Mouse (Mus musculus) neural tube, embryonic 15.5 days (tissue): ENCODE data around the gene Sult2a4. TPM values are rescaled to one million over a fixed set of nuclear protein-coding genes. Genes with fewer than 3 reads are reported as not detected.
"Not testable (repeated sequence)": the region's sequence is repeated elsewhere in the genome, so short reads cannot be mapped to it uniquely, and the experiment has no call there.

ENCODE experiments used
- ATAC-seq: fragments of 200-750 bp; cut with Nextera tagmentation; 2 replicates; pipeline ENCODE4 v1.8.0; 2017; ENCODE audit warnings: mild to moderate bottlenecking, moderate TSS enrichment, moderate library complexity; ENCODE audit not compliant: low FRiP score
- H3K27ac ChIP-seq: fragments of 300-500 bp; sonication (generic); replicated peaks from 2 replicates; pipeline ENCODE4 v1.5.1; 2015; ENCODE audit warnings: mild to moderate bottlenecking, inconsistent platforms
- H3K27me3 ChIP-seq: fragments of 300-500 bp; sonication (generic); replicated peaks from 2 replicates; pipeline ENCODE4 v1.6.1; 2015; ENCODE audit warnings: inconsistent platforms
- H3K36me3 ChIP-seq: fragments of 300-500 bp; sonication (generic); 2 replicates; pipeline ENCODE4 v1.6.1; 2015; ENCODE audit warnings: inconsistent platforms
- H3K4me1 ChIP-seq: fragments of 300-500 bp; sonication (generic); 2 replicates; pipeline ENCODE4 v1.6.1; 2015; ENCODE audit warnings: inconsistent platforms
- H3K4me2 ChIP-seq: fragments of 300-500 bp; sonication (generic); 2 replicates; pipeline ENCODE4 v1.6.1; 2015; ENCODE audit warnings: inconsistent platforms, mild to moderate bottlenecking, moderate library complexity
- H3K4me3 ChIP-seq: fragments of 300-500 bp; sonication (generic); replicated peaks from 2 replicates; pipeline ENCODE4 v1.5.1; 2015; ENCODE audit warnings: mild to moderate bottlenecking, inconsistent platforms
- H3K9ac ChIP-seq: fragments of 300-500 bp; sonication (generic); replicated peaks from 2 replicates; pipeline ENCODE4 v1.6.1; 2015; ENCODE audit warnings: mild to moderate bottlenecking, inconsistent platforms
- H3K9me3 ChIP-seq: fragments of 300-500 bp; sonication (generic); replicated peaks from 2 replicates; pipeline ENCODE4 v1.6.1; 2016; ENCODE audit warnings: inconsistent platforms
- WGBS: fragments of 180-500 bp; shearing (Covaris S2); methylation state at CpG from one replicate; pipeline ENCODE4 v1.1.7; 2015; ENCODE audit warnings: mixed read lengths; 5-methylcytosine and 5-hydroxymethylcytosine counted together
- polyA plus RNA-seq: library from polyadenylated mRNA; unstranded; fragments of >200 nt; fragmentation: Nextera tagmentation; extraction: Ambion mirVana; gene quantifications from 2 replicates; pipeline ENCODE4 v1.2.1, GENCODE M21; 2015

Sult2a4 gene
- polyA plus RNA-seq: not detected in 2 replicates

DNA sequence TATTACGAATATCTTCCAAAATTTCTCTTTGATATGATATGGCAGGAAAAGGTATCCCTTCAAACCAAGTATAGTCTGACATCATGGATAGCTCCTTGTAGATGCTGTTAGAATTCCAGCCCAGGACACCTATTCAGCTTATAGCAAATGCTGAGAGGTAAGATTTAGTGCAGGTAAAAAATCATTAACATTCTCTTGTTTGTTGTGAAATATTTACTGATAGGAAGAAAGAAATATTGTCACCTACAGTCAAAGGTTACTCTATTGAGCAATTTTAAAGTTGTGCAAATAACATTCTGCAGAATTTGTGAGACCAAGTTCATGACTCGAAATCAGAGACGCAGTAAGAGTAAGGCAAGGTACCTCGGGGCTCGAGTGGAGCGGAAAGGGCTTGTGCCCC is at the start of gene Sult2a4:
Gene Sult2a4 (minus strand): TSS at position 101 of the 400 bp plus-strand sequence.
- not testable (repeated sequence) for H3K9ac ChIP-seq

DNA sequence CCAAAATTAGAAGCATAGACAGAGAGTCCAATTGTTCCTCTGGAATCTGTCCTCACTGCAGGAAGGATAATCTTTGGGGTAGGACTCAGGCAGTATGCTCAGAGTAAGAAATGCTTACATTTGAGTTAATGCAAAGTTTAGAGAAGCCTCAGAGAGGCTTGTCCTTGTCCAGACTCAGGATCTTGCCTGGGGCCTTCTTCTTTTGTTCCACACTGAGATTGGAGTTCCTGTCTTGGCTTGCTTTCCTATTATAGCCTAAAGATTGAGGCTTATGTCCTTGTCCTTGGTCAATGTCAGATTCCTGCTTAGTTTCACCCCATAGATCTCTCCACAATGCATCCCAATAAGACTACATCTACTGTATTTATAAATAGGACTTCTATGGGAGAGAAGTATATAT is 41.4 kb upstream of the Sult2a4 start:
- not testable (repeated sequence) for H3K36me3 ChIP-seq, H3K4me1 ChIP-seq, H3K9ac ChIP-seq, H3K9me3 ChIP-seq, ATAC-seq, H3K27ac ChIP-seq, H3K4me3 ChIP-seq, H3K27me3 ChIP-seq, H3K4me2 ChIP-seq

More for the DNA sequence above, at the start of gene Sult2a4:
- not testable (repeated sequence) for H3K4me1 ChIP-seq, H3K4me2 ChIP-seq, H3K4me3 ChIP-seq, ATAC-seq, H3K9me3 ChIP-seq, H3K27ac ChIP-seq, H3K36me3 ChIP-seq, H3K27me3 ChIP-seq
- whole genome bisulfite sequencing: 96% methylated on average over 6 of the region's 6 CpGs

DNA sequence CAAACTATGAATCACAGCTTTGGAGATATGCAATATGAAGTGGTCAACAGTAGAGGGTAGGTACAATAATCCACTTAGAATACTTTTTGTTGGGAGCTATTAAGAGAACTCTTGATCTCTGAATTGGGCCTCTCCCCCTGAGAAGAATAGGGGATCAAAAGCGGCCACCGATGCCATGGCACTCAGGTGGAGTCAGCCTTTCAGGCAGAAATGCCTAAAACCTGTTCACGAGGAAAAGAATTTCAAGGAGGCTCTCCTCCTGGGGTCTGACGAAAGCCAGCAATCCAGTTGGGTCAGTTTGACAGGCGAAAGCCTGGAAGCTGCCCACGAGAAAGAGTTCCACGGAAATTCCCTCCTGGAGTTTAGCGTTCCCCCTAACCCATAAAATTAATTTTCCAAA is 23.7 kb upstream of the Sult2a4 start:
- Histone ChIP-seq H3K27ac (no peak overlapping the region), H3K36me3 (no peaks in the 10 kb centered on the region), H3K27me3 (no peaks in the 10 kb centered on the region), H3K9me3 (peaks cover 8% of the 10 kb centered on the region; the same call in 1 of the 2 replicates), H3K4me3 (no peak overlapping the region), H3K4me1 (no peaks in the 10 kb centered on the region), H3K9ac (no peak overlapping the region), H3K4me2 (no peak overlapping the region)
- 85% methylated on average over 8 of the region's 8 CpGs for WGBS
- no peak for ATAC-seq

DNA sequence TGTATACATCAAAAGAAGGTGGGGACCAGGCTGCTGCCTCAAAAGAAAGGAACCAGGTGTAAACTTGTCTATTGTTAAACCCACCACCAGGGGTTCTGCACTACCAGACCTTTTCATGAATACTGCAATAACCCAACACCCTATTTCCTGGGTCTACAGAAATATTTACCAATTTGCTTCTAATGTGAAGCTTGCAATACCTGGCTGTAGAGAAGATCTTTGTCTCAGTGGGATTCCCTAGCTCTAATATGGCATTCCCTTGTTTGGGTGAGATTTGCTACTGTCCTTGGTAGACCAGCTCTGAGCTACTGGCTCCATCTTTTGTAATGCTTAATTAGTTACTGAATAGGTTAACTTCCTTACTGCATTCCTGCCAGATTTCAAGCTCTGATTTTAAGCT is 21.3 kb upstream of the Sult2a4 start:
- not testable (repeated sequence) for H3K4me3 ChIP-seq, H3K27ac ChIP-seq, H3K9ac ChIP-seq, H3K4me1 ChIP-seq, H3K36me3 ChIP-seq, H3K9me3 ChIP-seq, H3K4me2 ChIP-seq, ATAC-seq, H3K27me3 ChIP-seq

Other genes starting within 250 kb of the Sult2a4 start
- gene Sult2a1, start 152.2 kb downstream of the Sult2a4 start, polyA plus RNA-seq: not detected in 2 replicates
- gene Sult2a3, start 133.4 kb upstream of the Sult2a4 start, polyA plus RNA-seq: not detected in 2 replicates